Mouse (Mus musculus): ENCODE measurements around the gene Magoh.

DNA sequence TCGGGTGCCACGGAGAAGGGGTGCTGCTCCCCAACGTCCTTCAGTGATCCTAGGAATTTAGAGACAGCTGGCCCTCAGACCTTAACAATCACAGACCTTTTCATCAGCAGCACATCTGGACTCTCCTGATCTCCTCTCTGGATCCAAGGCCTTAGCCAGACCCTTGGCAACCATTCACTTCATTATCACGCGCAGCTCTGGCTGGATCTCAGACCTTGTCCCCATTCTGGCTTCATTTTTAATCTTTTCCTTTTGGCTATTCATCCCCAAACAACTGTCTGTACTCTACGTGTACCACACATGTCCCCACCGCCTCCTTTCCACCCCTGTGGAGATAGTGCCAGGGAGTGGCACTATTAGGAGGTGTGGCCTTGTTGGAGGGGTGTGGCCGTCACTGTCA, 53.7 kb downstream of the Magoh start:
- TF ChIP-seq CTCF (conservative IDR thresholded peaks at IDR 0.05 in 1 of 2, IDR thresholded peaks at IDR 0.05 in 1 of 2; ENCODE audit: low read depth in 2 of 2, low read length in 2 of 2) (no peak), NRF1 (IDR thresholded peaks at IDR 0.05; ENCODE audit: low read depth, low read length) (no peak), IRF4 (IDR thresholded peaks at IDR 0.05; ENCODE audit: low read depth, low read length) (no peak), ETS1 (conservative IDR thresholded peaks at IDR 0.05; ENCODE audit: low read depth, low read length) (no peak), ZNF384 (IDR thresholded peaks at IDR 0.05; ENCODE audit: low read depth, low read length) (no peak), POLR2A (IDR thresholded peaks at IDR 0.05; ENCODE audit: low read depth, low read length) (no peak), MEF2A (IDR thresholded peaks at IDR 0.05; ENCODE audit: borderline replicate concordance, low read depth, low read length) (no peak), MXI1 (IDR thresholded peaks at IDR 0.05; ENCODE audit: low read depth, low read length) (no peak), HCFC1 (IDR thresholded peaks at IDR 0.05; ENCODE audit: low read depth, low read length) (no peak), RCOR1 (conservative IDR thresholded peaks at IDR 0.05; ENCODE audit: low read depth, low read length) (no peak), UBTF (IDR thresholded peaks at IDR 0.05; ENCODE audit: low read depth, low read length) (no peak), CHD2 (IDR thresholded peaks at IDR 0.05; ENCODE audit: low read length) (no peak), TCF12 (IDR thresholded peaks at IDR 0.05; ENCODE audit: low read depth, low read length) (no peak), TBP (conservative IDR thresholded peaks at IDR 0.05; ENCODE audit: low read depth, low read length) (no peak)
